Mouse (Mus musculus) midbrain, embryonic 10.5 days (tissue): ENCODE measurements around the gene Rec114. TPM values are rescaled to one million over a fixed set of nuclear protein-coding genes. Genes with fewer than 3 reads are reported as not detected.

ENCODE experiments used
- polyA plus RNA-seq: library from polyadenylated mRNA; unstranded; fragments of >200 nt; fragmentation: Nextera tagmentation; extraction: Ambion mirVana; gene quantifications from 2 replicates; pipeline ENCODE4 v1.2.1, GENCODE M21; 2016

Gene Rec114
- polyA plus RNA-seq, 1 experiment from 2014 or later = 1.3 TPM

Other genes with a start within 250 kb of the Rec114 start
- 24.5 and 26.0 TPM in 2 replicates for gene Cd276, start 188.5 kb downstream of the Rec114 start, polyA plus RNA-seq
- gene Nptn, start 161.7 kb downstream of the Rec114 start, polyA plus RNA-seq = 52.5 and 55.2 TPM in 2 replicates
- 0.42 and 0.65 TPM in 2 replicates for gene Hcn4, start 79.4 kb upstream of the Rec114 start, polyA plus RNA-seq